Mouse (Mus musculus): ENCODE results near the gene Slit3. TPM values are rescaled to one million over a fixed set of nuclear protein-coding genes. Genes with fewer than 3 reads are reported as not detected.

Gene Slit3
- polyA plus RNA-seq, 1 experiment from 2014 or later: 14.3 TPM

DNA sequence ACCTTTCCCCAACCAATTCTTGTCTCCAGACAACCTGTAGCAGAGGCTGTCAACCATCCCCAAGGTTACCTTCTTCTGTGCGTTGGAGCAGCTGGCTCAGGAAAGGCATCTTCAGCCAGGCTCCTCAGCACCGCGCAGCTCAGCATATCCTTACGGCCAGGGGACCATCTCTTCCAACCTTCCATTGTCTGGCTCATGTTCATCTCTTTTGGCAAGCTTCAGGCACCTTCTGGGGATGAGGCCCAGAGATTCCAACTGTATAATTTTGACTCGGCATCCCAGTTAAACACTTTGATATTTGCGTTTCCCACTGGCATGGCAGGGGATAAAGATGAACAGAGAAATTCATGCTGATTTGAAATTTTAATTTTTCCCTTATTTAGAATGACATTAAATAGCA, 622.6 kb downstream of the Slit3 start:
- 88% methylated on average over 6 of the region's 6 CpGs for WGBS
- H3K9ac ChIP-seq: no peak overlapping the region
- H3K27me3 ChIP-seq (ENCODE audit: control insufficient read depth, insufficient read depth, low read length): no peaks in the 10 kb centered on the region

DNA sequence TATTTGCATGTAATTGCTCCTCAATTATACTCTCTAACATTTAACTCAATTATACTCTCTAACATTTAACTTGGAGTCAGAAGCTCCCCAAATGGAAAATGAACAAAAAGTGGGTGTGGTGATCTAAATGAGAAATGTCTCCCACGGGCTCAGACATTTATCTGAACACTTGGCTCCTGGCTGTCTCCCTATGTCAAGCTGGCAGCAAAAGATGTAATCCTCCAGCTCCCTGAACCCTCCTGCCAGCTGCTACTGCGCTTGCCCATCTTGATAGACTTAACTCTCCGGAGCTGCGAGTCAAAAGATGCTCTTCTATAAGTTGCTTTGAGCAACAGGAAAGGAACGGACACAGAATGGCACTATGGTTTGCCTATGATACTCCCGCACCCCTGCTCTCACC, 623.5 kb downstream of the Slit3 start:
- Histone ChIP-seq H3K27me3 (ENCODE audit: control insufficient read depth, insufficient read depth, low read length) (no peaks in the 10 kb centered on the region), H3K27ac (no peak overlapping the region), H3K4me2 (replicated peaks) (no peak overlapping the region), H3K36me3 (replicated peaks; ENCODE audit: control insufficient read depth, insufficient read depth) (no peaks in the 10 kb centered on the region), H3K9ac (no peak overlapping the region), H3K9me3 (ENCODE audit: control insufficient read depth, low read length) (no peaks in the 10 kb centered on the region), H3K4me1 (replicated peaks; ENCODE audit: control insufficient read depth, insufficient read depth, low read length) (no peaks in the 10 kb centered on the region), H3K4me3 (replicated peaks; ENCODE audit: low read length) (no peak overlapping the region)
- ATAC-seq (ENCODE audit: low FRiP score) (no peak), DNase-seq (ENCODE audit: low spot score) (no peak)
- WGBS: 92% methylated on average over 6 of the region's 6 CpGs

More for the DNA sequence above, 622.6 kb downstream of the Slit3 start:
- Histone ChIP-seq H3K36me3 (replicated peaks; ENCODE audit: control insufficient read depth, insufficient read depth) (no peaks in the 10 kb centered on the region), H3K9me3 (ENCODE audit: control insufficient read depth, low read length) (no peaks in the 10 kb centered on the region), H3K4me1 (replicated peaks; ENCODE audit: control insufficient read depth, insufficient read depth, low read length) (no peaks in the 10 kb centered on the region), H3K4me2 (replicated peaks) (no peak overlapping the region), H3K27ac (no peak overlapping the region), H3K4me3 (replicated peaks; ENCODE audit: low read length) (no peak overlapping the region)
- ATAC-seq (ENCODE audit: low FRiP score) (no peak), DNase-seq (ENCODE audit: low spot score) (no peak)

DNA sequence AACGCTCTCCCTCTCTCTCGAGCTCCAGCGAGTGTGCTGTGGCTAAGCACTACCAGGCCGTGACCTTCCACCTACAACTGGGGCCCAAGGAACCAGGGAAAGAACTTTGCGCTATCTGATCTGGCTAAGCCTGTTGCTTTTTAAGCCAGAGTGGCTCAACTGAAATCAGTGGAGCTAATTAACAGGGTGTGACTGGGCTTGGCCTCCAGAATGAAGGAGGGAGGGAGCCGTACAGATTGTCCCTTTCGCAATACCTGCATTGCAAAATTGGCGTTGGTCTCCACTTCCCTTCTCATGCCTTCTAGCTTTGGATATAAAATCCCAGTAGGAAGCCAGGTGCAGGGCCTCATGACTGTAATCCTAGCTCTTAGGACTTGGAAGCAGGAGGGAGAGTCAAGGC, 629.6 kb downstream of the Slit3 start:
- DNase-seq (ENCODE audit: low spot score): no peak
- Histone ChIP-seq H3K9me3 (ENCODE audit: control insufficient read depth, low read length) (no peaks in the 10 kb centered on the region), H3K27me3 (ENCODE audit: control insufficient read depth, insufficient read depth, low read length) (no peaks in the 10 kb centered on the region), H3K4me1 (replicated peaks; ENCODE audit: control insufficient read depth, insufficient read depth, low read length) (no peaks in the 10 kb centered on the region), H3K4me2 (replicated peaks) (no peak overlapping the region), H3K27ac (no peak overlapping the region), H3K9ac (no peak overlapping the region), H3K4me3 (replicated peaks; ENCODE audit: low read length) (no peak overlapping the region), H3K36me3 (replicated peaks; ENCODE audit: control insufficient read depth, insufficient read depth) (no peaks in the 10 kb centered on the region)
- no peak for ATAC-seq (ENCODE audit: low FRiP score)
- 87% methylated on average over 8 of the region's 8 CpGs for WGBS

DNA sequence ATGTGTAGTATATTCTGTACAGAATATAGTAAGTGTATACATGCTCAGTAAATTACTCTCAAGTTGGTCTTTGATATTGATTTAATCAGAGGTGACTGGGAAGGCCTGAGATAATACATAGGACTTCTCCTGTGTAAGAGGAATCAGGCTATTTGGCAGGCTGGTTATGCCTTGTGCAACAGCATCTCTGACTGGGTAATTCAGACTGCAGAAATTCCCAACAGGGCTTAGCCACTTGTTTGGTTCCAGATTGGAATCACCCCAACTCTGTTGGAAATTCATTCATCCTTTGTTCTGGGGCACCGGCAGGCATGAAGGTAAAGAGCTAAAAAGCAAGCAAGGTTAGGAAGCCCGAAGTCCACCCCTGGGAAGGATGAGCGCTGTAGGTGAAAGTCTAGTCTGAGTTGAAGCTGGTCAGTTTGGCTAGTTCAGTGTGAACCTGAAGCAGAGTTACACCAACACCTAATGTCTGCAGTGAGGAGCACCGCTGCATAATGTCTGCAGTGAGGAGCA, 633.9 kb downstream of the Slit3 start:
- no peak for ATAC-seq (ENCODE audit: low FRiP score)

DNA sequence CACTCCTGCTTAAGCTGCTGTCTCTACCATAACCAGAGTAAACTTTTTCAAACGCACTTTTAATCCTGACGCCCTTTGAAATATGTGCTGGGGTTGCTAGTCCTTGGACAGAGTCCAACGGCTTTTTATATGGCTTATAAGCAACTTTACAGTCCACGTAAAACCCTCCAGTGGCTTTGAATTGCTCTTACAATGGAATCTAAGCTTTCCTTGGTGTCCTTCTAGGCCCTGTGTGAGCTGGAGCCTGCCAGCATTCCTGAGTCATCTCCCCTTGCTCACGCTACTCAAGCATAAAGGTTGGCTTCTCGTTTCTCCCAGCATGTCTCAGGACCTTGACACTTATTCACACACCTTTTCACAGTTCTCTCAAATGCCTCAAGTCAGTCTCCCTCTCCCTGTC, 634.5 kb downstream of the Slit3 start:
- Histone ChIP-seq H3K9me3 (ENCODE audit: control insufficient read depth, low read length) (no peaks in the 10 kb centered on the region), H3K4me1 (replicated peaks; ENCODE audit: control insufficient read depth, insufficient read depth, low read length) (no peaks in the 10 kb centered on the region), H3K27ac (no peak overlapping the region), H3K4me2 (replicated peaks) (no peak overlapping the region), H3K9ac (no peak overlapping the region), H3K4me3 (replicated peaks; ENCODE audit: low read length) (no peak overlapping the region), H3K36me3 (replicated peaks; ENCODE audit: control insufficient read depth, insufficient read depth) (no peaks in the 10 kb centered on the region), H3K27me3 (ENCODE audit: control insufficient read depth, insufficient read depth, low read length) (no peaks in the 10 kb centered on the region)
- 56% methylated on average over 6 of the region's 6 CpGs for WGBS
- ATAC-seq (ENCODE audit: low FRiP score): no peak
- DNase-seq (ENCODE audit: low spot score): no peak

More for the DNA sequence above, 633.9 kb downstream of the Slit3 start:
- no peaks in the 10 kb centered on the region for H3K27me3 ChIP-seq (ENCODE audit: control insufficient read depth, insufficient read depth, low read length)
- no peak overlapping the region for H3K27ac ChIP-seq
- H3K36me3 ChIP-seq (replicated peaks; ENCODE audit: control insufficient read depth, insufficient read depth): no peaks in the 10 kb centered on the region
- DNase-seq (ENCODE audit: low spot score): no peak
- no peaks in the 10 kb centered on the region for H3K4me1 ChIP-seq (replicated peaks; ENCODE audit: control insufficient read depth, insufficient read depth, low read length)
- no peaks in the 10 kb centered on the region for H3K9me3 ChIP-seq (ENCODE audit: control insufficient read depth, low read length)
- H3K9ac ChIP-seq: no peak overlapping the region
- H3K4me2 ChIP-seq (replicated peaks): no peak overlapping the region
- WGBS: 79% methylated on average over 4 of the region's 4 CpGs
- no peak overlapping the region for H3K4me3 ChIP-seq (replicated peaks; ENCODE audit: low read length)

DNA sequence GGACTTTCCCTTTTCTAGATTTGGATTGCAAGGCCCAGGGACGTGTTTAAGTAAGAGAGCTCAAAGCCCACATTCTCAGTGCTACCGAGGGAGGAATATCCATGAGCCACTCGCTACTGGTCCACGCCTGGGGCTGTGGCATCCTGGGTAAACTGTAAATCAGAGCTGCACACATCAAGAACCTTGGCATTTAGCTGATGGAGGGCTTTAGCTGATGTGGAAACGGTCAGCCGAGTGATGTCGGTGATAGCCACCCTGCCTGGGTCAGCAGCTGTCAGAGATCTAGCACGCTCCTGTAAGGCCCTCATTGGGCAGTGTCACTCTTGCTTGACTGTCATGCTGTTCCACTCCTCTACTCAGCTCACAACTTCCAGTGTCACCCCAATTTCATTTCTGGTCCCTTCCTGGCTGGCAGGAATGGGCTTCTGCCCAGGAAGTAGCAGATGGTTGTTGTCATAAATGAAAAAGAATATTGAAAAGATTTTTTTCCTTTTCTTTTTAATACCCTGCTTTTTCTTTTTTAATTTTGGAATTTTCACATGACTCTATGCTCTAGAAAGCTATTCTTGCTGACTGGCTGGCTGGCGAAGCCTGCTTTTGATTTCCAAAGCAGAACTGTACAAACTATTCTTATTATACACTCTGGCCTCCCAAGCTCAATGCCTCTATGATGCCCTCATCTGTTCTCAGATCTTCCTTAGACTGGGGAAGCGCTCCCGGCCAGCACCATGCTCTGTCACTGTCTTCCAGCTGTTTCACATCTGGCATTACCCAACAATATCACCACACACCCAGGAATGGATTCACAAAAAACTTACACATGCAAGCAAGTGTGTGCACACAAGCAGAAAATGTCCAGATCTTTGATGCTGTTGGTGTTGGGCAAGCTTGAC, 635.6 kb downstream of the Slit3 start:
- no peak overlapping the region for H3K27ac ChIP-seq
- no peaks in the 10 kb centered on the region for H3K27me3 ChIP-seq (ENCODE audit: control insufficient read depth, insufficient read depth, low read length)
- DNase-seq (ENCODE audit: low spot score) (no peak), ATAC-seq (ENCODE audit: low FRiP score) (no peak)
- H3K4me2 ChIP-seq (replicated peaks): no peak overlapping the region
- H3K4me1 ChIP-seq (replicated peaks; ENCODE audit: control insufficient read depth, insufficient read depth, low read length): no peaks in the 10 kb centered on the region
- H3K4me3 ChIP-seq (replicated peaks; ENCODE audit: low read length): no peak overlapping the region
- H3K9ac ChIP-seq: no peak overlapping the region
- no peaks in the 10 kb centered on the region for H3K9me3 ChIP-seq (ENCODE audit: control insufficient read depth, low read length)
- no peaks in the 10 kb centered on the region for H3K36me3 ChIP-seq (replicated peaks; ENCODE audit: control insufficient read depth, insufficient read depth)
- 80% methylated on average over 11 of the region's 11 CpGs for WGBS

MicroRNA genes within 50 kb of the gene (microRNA counts, 519-probe panel; counts per million panel counts)
- 6,988 counts per million, percentile 94 among the panel's probes with 10 or more counts for microRNA mmu-miR-218

Small RNA genes within 50 kb of the gene (microRNA-seq; reads per million reads assigned to microRNA genes)
- gene Mir218-2: 187 reads per million, percentile 58 among the genes with 10 or more reads in this experiment

All from hindbrain, embryonic 14.5 days (tissue).